Mouse (Mus musculus): Measurements from ENCODE around the gene Mipol1. TPM values are rescaled to one million over a fixed set of nuclear protein-coding genes. Genes with fewer than 3 reads are reported as not detected.

The Mipol1 gene
- polyA plus RNA-seq, 1 experiment: 0.70 TPM

- Histone ChIP-seq H3ac (ENCODE audit: control insufficient read depth, insufficient read length, low read depth) (no peak overlapping the region), H3K79me2 (ENCODE audit: control insufficient read depth, insufficient read depth) (no peaks in the 10 kb centered on the region), H3K36me3 (ENCODE audit: control insufficient read depth, insufficient read depth) (no peaks in the 10 kb centered on the region), H3K4me3 (ENCODE audit: insufficient read depth, poor library complexity, severe bottlenecking) (no peak overlapping the region), H3K27me3 (ENCODE audit: control insufficient read depth, insufficient read depth, insufficient read length) (no peaks in the 10 kb centered on the region), H3K79me3 (ENCODE audit: low read depth) (no peaks in the 10 kb centered on the region)
- TF ChIP-seq MYOD1 (IDR thresholded peaks at IDR 0.05; ENCODE audit: control insufficient read depth, insufficient read length, low read depth) (no peak), USF1 (IDR thresholded peaks at IDR 0.05; ENCODE audit: low read depth) (no peak), MYOG (IDR thresholded peaks at IDR 0.05; ENCODE audit: control insufficient read depth, extremely low read depth, insufficient read length) (no peak), CTCF (IDR thresholded peaks at IDR 0.05; ENCODE audit: control insufficient read depth, insufficient read depth, insufficient read length) (no peak), CEBPB (IDR thresholded peaks at IDR 0.05; ENCODE audit: low read depth) (no peak), MAX (IDR thresholded peaks at IDR 0.05) (no peak), FOSL1 (IDR thresholded peaks at IDR 0.05; ENCODE audit: insufficient read depth, low read length, poor library complexity, severe bottlenecking) (no peak)
Observed at GRCm38 (mm10) chr12:57500246-57500645, 270.0 kb downstream of the Mipol1 start.

DNA sequence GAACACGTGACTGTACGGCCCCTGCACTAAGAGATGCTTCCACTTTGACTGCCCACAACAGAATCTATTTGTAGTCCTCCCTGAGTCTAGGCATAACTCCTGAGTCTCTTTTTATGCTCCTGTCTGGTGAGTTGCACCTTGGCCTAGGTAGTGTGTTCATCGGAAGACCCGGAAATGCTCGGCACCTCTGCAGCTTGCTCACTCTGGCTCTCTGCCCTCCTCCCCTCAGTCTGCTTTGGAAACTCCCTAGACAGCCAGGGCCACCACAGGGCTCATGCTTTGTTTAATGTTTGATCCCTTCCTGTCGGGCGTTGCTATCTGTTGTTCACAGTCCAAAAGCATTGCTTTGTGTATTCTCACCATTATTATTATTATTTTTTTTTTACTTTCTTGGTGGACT, 275.1 kb downstream of the Mipol1 start:
- Histone ChIP-seq H3K79me3 (ENCODE audit: low read depth) (no peaks in the 10 kb centered on the region), H3ac (ENCODE audit: control insufficient read depth, insufficient read length, low read depth) (no peak overlapping the region), H3K79me2 (ENCODE audit: control insufficient read depth, insufficient read depth) (no peaks in the 10 kb centered on the region), H3K4me3 (ENCODE audit: insufficient read depth, poor library complexity, severe bottlenecking) (no peak overlapping the region), H3K36me3 (ENCODE audit: control insufficient read depth, insufficient read depth) (no peaks in the 10 kb centered on the region), H3K27me3 (ENCODE audit: control insufficient read depth, insufficient read depth, insufficient read length) (no peaks in the 10 kb centered on the region)
- TF ChIP-seq FOSL1 (IDR thresholded peaks at IDR 0.05; ENCODE audit: insufficient read depth, low read length, poor library complexity, severe bottlenecking) (no peak), MYOD1 (IDR thresholded peaks at IDR 0.05; ENCODE audit: control insufficient read depth, insufficient read length, low read depth) (no peak), CTCF (IDR thresholded peaks at IDR 0.05; ENCODE audit: control insufficient read depth, insufficient read depth, insufficient read length) (no peak), MAX (IDR thresholded peaks at IDR 0.05) (no peak), USF1 (IDR thresholded peaks at IDR 0.05; ENCODE audit: low read depth) (no peak), MYOG (IDR thresholded peaks at IDR 0.05; ENCODE audit: control insufficient read depth, extremely low read depth, insufficient read length) (no peak), CEBPB (IDR thresholded peaks at IDR 0.05; ENCODE audit: low read depth) (no peak)

GRCm38 (mm10) chr12:57508938-57509337, 278.7 kb downstream of the Mipol1 start:
- TF ChIP-seq MYOG (IDR thresholded peaks at IDR 0.05; ENCODE audit: control insufficient read depth, extremely low read depth, insufficient read length) (no peak), CEBPB (IDR thresholded peaks at IDR 0.05; ENCODE audit: low read depth) (no peak), MAX (IDR thresholded peaks at IDR 0.05) (no peak), CTCF (IDR thresholded peaks at IDR 0.05; ENCODE audit: control insufficient read depth, insufficient read depth, insufficient read length) (no peak)
- no peaks in the 10 kb centered on the region for H3K79me3 ChIP-seq (ENCODE audit: low read depth)
- H3ac ChIP-seq (ENCODE audit: control insufficient read depth, insufficient read length, low read depth): no peak overlapping the region
- no peak overlapping the region for H3K4me3 ChIP-seq (ENCODE audit: insufficient read depth, poor library complexity, severe bottlenecking)
- H3K36me3 ChIP-seq (ENCODE audit: control insufficient read depth, insufficient read depth): no peaks in the 10 kb centered on the region
- no peaks in the 10 kb centered on the region for H3K79me2 ChIP-seq (ENCODE audit: control insufficient read depth, insufficient read depth)
- H3K27me3 ChIP-seq (ENCODE audit: control insufficient read depth, insufficient read depth, insufficient read length): no peaks in the 10 kb centered on the region

GRCm38 (mm10) chr12:57509726-57510125, 279.5 kb downstream of the Mipol1 start:
- Histone ChIP-seq H3K4me3 (ENCODE audit: insufficient read depth, poor library complexity, severe bottlenecking) (no peak overlapping the region), H3ac (ENCODE audit: control insufficient read depth, insufficient read length, low read depth) (no peak overlapping the region)

DNA sequence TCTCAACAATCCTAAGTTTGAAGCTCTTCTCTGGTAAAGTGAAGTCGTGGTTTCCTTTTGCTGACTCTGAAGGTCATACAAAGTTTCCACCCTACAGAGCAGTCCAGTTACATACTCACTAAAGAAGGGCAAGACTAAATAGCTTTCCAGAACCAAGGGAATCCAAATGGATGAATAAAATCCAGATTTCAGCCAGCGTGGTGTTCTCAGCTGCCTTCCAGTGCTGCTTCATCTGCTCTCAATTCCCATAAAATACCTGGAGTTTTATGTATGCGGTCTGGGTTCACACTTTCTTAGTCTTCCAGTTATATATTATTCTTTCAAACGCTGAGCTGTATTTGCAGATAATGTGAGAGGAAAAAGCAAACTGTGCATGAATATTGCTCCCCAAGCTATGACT, 280.9 kb downstream of the Mipol1 start:
- H3K36me3 ChIP-seq (ENCODE audit: control insufficient read depth, insufficient read depth): no peaks in the 10 kb centered on the region
- no peak overlapping the region for H3K4me3 ChIP-seq (ENCODE audit: insufficient read depth, poor library complexity, severe bottlenecking)
- no peak overlapping the region for H3ac ChIP-seq (ENCODE audit: control insufficient read depth, insufficient read length, low read depth)
- no peaks in the 10 kb centered on the region for H3K79me3 ChIP-seq (ENCODE audit: low read depth)
- TF ChIP-seq CEBPB (IDR thresholded peaks at IDR 0.05; ENCODE audit: low read depth): no peak
- TF ChIP-seq CTCF (IDR thresholded peaks at IDR 0.05; ENCODE audit: control insufficient read depth, insufficient read depth, insufficient read length): no peak
- no peak for TF ChIP-seq MAX (IDR thresholded peaks at IDR 0.05)
- no peak for TF ChIP-seq USF1 (IDR thresholded peaks at IDR 0.05; ENCODE audit: low read depth)
- no peak for TF ChIP-seq MYOG (IDR thresholded peaks at IDR 0.05; ENCODE audit: control insufficient read depth, extremely low read depth, insufficient read length)
- TF ChIP-seq MYOD1 (IDR thresholded peaks at IDR 0.05; ENCODE audit: control insufficient read depth, insufficient read length, low read depth): no peak
- TF ChIP-seq FOSL1 (IDR thresholded peaks at IDR 0.05; ENCODE audit: insufficient read depth, low read length, poor library complexity, severe bottlenecking): no peak
- H3K79me2 ChIP-seq (ENCODE audit: control insufficient read depth, insufficient read depth): no peaks in the 10 kb centered on the region
- H3K27me3 ChIP-seq (ENCODE audit: control insufficient read depth, insufficient read depth, insufficient read length): no peaks in the 10 kb centered on the region

More at GRCm38 (mm10) chr12:57509726-57510125, 279.5 kb downstream of the Mipol1 start:
- TF ChIP-seq MYOD1 (IDR thresholded peaks at IDR 0.05; ENCODE audit: control insufficient read depth, insufficient read length, low read depth): no peak
- no peaks in the 10 kb centered on the region for H3K36me3 ChIP-seq (ENCODE audit: control insufficient read depth, insufficient read depth)
- H3K79me3 ChIP-seq (ENCODE audit: low read depth): no peaks in the 10 kb centered on the region
- H3K27me3 ChIP-seq (ENCODE audit: control insufficient read depth, insufficient read depth, insufficient read length): no peaks in the 10 kb centered on the region
- no peaks in the 10 kb centered on the region for H3K79me2 ChIP-seq (ENCODE audit: control insufficient read depth, insufficient read depth)

GRCm38 (mm10) chr12:57511560-57511959, 281.3 kb downstream of the Mipol1 start:
- Histone ChIP-seq H3K79me2 (ENCODE audit: control insufficient read depth, insufficient read depth) (no peaks in the 10 kb centered on the region), H3K36me3 (ENCODE audit: control insufficient read depth, insufficient read depth) (no peaks in the 10 kb centered on the region), H3K27me3 (ENCODE audit: control insufficient read depth, insufficient read depth, insufficient read length) (no peaks in the 10 kb centered on the region), H3K79me3 (ENCODE audit: low read depth) (no peaks in the 10 kb centered on the region), H3K4me3 (ENCODE audit: insufficient read depth, poor library complexity, severe bottlenecking) (no peak overlapping the region), H3ac (ENCODE audit: control insufficient read depth, insufficient read length, low read depth) (no peak overlapping the region)
- TF ChIP-seq MYOD1 (IDR thresholded peaks at IDR 0.05; ENCODE audit: control insufficient read depth, insufficient read length, low read depth) (no peak), USF1 (IDR thresholded peaks at IDR 0.05; ENCODE audit: low read depth) (no peak), MAX (IDR thresholded peaks at IDR 0.05) (no peak), MYOG (IDR thresholded peaks at IDR 0.05; ENCODE audit: control insufficient read depth, extremely low read depth, insufficient read length) (no peak), CEBPB (IDR thresholded peaks at IDR 0.05; ENCODE audit: low read depth) (no peak), CTCF (IDR thresholded peaks at IDR 0.05; ENCODE audit: control insufficient read depth, insufficient read depth, insufficient read length) (no peak), FOSL1 (IDR thresholded peaks at IDR 0.05; ENCODE audit: insufficient read depth, low read length, poor library complexity, severe bottlenecking) (no peak)
